ENCODE assay signal across 38 mouse cellular contexts in the genomic region with DNA sequence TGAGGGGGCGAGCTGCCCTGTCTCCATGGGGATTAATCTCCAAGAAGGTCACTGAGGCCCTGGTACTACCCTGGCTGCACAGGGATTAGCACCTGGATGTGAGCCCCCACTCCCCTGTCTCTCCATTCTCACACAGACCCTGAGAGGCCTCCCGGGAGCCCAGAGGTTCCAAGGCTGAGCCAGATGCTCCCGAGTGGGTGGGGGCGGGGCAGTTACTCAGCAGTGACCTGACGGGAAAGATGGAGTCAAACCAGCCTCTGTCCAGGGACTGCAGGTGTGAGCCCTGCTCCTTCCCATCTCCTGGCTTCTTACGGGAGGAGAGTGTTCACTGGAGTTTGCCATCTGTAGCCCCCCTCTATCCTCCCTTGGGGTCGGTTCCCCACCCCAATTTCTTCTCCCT. TPM values are rescaled to one million over a fixed set of nuclear protein-coding genes. Genes with fewer than 3 reads are reported as not detected.
DNase-seq lines count a peak whose midpoint lies in the region; ATAC-seq lines count a peak whose summit lies in the region.
"Had no signal": no experiment of that assay in that cellular context is flagged by ENCODE, and none has a peak within 500 bp of the region (broad histone marks: within the 10 kb centered on the region; RNA-seq: fewer than 3 reads in every experiment).

No protein-coding gene starts in this region.

- no peak overlapping the region for H3K9ac ChIP-seq in midbrain, embryonic 14.5 days (replicated peaks; ENCODE audit: low read length)
- no peak overlapping the region for H3K9ac ChIP-seq in midbrain, embryonic 15.5 days
- H3K9ac ChIP-seq: embryonic facial prominence, embryonic 13.5 days; heart, embryonic 15.5 days; hindbrain, embryonic 12.5 days; kidney, embryonic 15.5 days; limb, embryonic 15.5 days; liver, embryonic 13.5 days had no signal

- H3K27me3 ChIP-seq in midbrain, embryonic 14.5 days (ENCODE audit: control insufficient read depth, insufficient read depth, low read length), result peaks cover 63% of the 10 kb centered on the region
- H3K27me3 ChIP-seq in midbrain, embryonic 15.5 days (replicated peaks), result peaks cover 85% of the 10 kb centered on the region
- H3K27me3 ChIP-seq in limb, embryonic 10.5 days (ENCODE audit: low read depth, poor library complexity, severe bottlenecking), result peaks cover 100% of the 10 kb centered on the region

- H3K9me3 ChIP-seq in midbrain, embryonic 14.5 days (ENCODE audit: control insufficient read depth, low read length), result no peaks in the 10 kb centered on the region
- no peaks in the 10 kb centered on the region for H3K9me3 ChIP-seq in midbrain, embryonic 15.5 days
- no peaks in the 10 kb centered on the region for H3K9me3 ChIP-seq in limb, embryonic 10.5 days (replicated peaks)
- H3K9me3 ChIP-seq: embryonic facial prominence, embryonic 13.5 days; heart, embryonic 10.5 days; heart, embryonic 15.5 days; hindbrain, embryonic 12.5 days; kidney, embryonic 15.5 days; limb, embryonic 15.5 days; liver, embryonic 13.5 days; megakaryocyte, embryonic 14.5 days had no signal

- H3K4me1 ChIP-seq in midbrain, embryonic 14.5 days (ENCODE audit: control insufficient read depth, insufficient read depth, low read length), result peaks cover 11% of the 10 kb centered on the region
- H3K4me1 ChIP-seq in midbrain, embryonic 15.5 days, result peaks cover 19% of the 10 kb centered on the region
- H3K4me1 ChIP-seq in limb, embryonic 10.5 days, result peaks cover 34% of the 10 kb centered on the region

- intact Hi-C loops in heart, postnatal 36 days (cut with DNase I), result no loop called here

- no peak overlapping the region for H3K4me2 ChIP-seq in midbrain, embryonic 14.5 days (ENCODE audit: low read length)
- no peak overlapping the region for H3K4me2 ChIP-seq in midbrain, embryonic 15.5 days
- H3K4me2 ChIP-seq: embryonic facial prominence, embryonic 13.5 days; heart, embryonic 15.5 days; hindbrain, embryonic 12.5 days; kidney, embryonic 15.5 days; limb, embryonic 15.5 days; liver, embryonic 13.5 days had no signal

- peak; percentile 30 for DNase-seq in embryo, embryonic 11 days
- no peak for DNase-seq in embryo, embryonic 10 days (ENCODE audit: low spot score)
- DNase-seq in midbrain, embryonic 14.5 days, result peak; percentile 14
- peak; percentile 37 for DNase-seq in limb, embryonic 10.5 days (ENCODE audit: low spot score)
- no peak for DNase-seq in heart, postnatal 36 days
- no peak for DNase-seq in T-cell, adult 2 months (ENCODE audit: low spot score)
- DNase-seq: adrenal gland, adult 8-10 months; cerebellum, adult 11 months; cerebellum, adult 9-11 months; gastrocnemius, postnatal 25 days; heart, adult 11 months; kidney, adult 18-20 months; kidney, postnatal 25 days; liver, embryonic 13.5 days; lung, adult 18-20 months; lung, postnatal 4 days; spleen, adult 18-20 months; thymus, postnatal 25 days had no signal

- no peak for ATAC-seq in midbrain, embryonic 14.5 days (ENCODE audit: low FRiP score, low TSS enrichment)
- ATAC-seq in midbrain, embryonic 15.5 days (replicated peaks), result no peak
- ATAC-seq: lung, postnatal 0 days; midbrain, embryonic 16.5 days had no signal

- WGBS in midbrain, embryonic 14.5 days, result 2% methylated on average over 7 of the region's 7 CpGs
- WGBS in midbrain, embryonic 15.5 days, result 5% methylated on average over 7 of the region's 7 CpGs
- 4% methylated on average over 7 of the region's 7 CpGs for WGBS in limb, embryonic 10.5 days

- no peaks in the 10 kb centered on the region for H3K36me3 ChIP-seq in midbrain, embryonic 14.5 days (ENCODE audit: control insufficient read depth, insufficient read depth, low read length)
- H3K36me3 ChIP-seq in midbrain, embryonic 15.5 days (replicated peaks), result no peaks in the 10 kb centered on the region
- no peaks in the 10 kb centered on the region for H3K36me3 ChIP-seq in limb, embryonic 10.5 days
- H3K36me3 ChIP-seq: embryonic facial prominence, embryonic 13.5 days; heart, embryonic 10.5 days; heart, embryonic 15.5 days; hindbrain, embryonic 12.5 days; kidney, embryonic 15.5 days; limb, embryonic 15.5 days; liver, embryonic 13.5 days had no signal

- no peak overlapping the region for H3K4me3 ChIP-seq in midbrain, embryonic 14.5 days (replicated peaks; ENCODE audit: low read depth, low read length)
- no peak overlapping the region for H3K4me3 ChIP-seq in midbrain, embryonic 15.5 days
- no peak overlapping the region; the same call in 1 of the 2 replicates for H3K4me3 ChIP-seq in limb, embryonic 10.5 days
- H3K4me3 ChIP-seq: embryonic facial prominence, embryonic 13.5 days; erythroblast, embryonic 14.5 days; heart, embryonic 15.5 days; hindbrain, embryonic 12.5 days; kidney, embryonic 15.5 days; limb, embryonic 15.5 days; liver, embryonic 13.5 days; megakaryocyte, embryonic 14.5 days had no signal

- no peak overlapping the region for H3K27ac ChIP-seq in midbrain, embryonic 14.5 days (replicated peaks; ENCODE audit: low read depth, low read length)
- H3K27ac ChIP-seq in midbrain, embryonic 15.5 days, result no peak overlapping the region
- no peak overlapping the region for H3K27ac ChIP-seq in limb, embryonic 10.5 days
- H3K27ac ChIP-seq: embryonic facial prominence, embryonic 13.5 days; heart, embryonic 10.5 days; heart, embryonic 15.5 days; hindbrain, embryonic 12.5 days; kidney, embryonic 15.5 days; limb, embryonic 15.5 days; liver, embryonic 13.5 days had no signal

RNA-seq across cellular contexts. Expression of gene Cryba2, which starts 5.0 kb away (rescaled TPM):
- 0.77 TPM in 1 of 2 replicates, not detected in the other for polyA plus RNA-seq in midbrain, embryonic 14.5 days (2014; fragmentation: Nextera tagmentation; extraction: Ambion mirVana)
- 0.38 and 0.72 TPM in 2 replicates for polyA plus RNA-seq in midbrain, embryonic 15.5 days (2015; fragmentation: Nextera tagmentation; extraction: Ambion mirVana)
- not detected in 2 replicates for polyA plus RNA-seq in limb, embryonic 10.5 days (2016; fragmentation: Nextera tagmentation; extraction: Ambion mirVana)
- total RNA-seq in heart, postnatal 36 days (2021), result not detected
- total RNA-seq: gastrocnemius, adult 18-20 months; gastrocnemius, postnatal 25 days; heart, postnatal 25 days; neutrophil, adult 5-6 weeks had no signal
- polyA plus RNA-seq: embryonic facial prominence, embryonic 13.5 days; erythroblast, embryonic 14.5 days; forebrain, embryonic 14.5 days; heart, embryonic 10.5 days; heart, embryonic 15.5 days; kidney, embryonic 15.5 days; liver, embryonic 13.5 days; lung, postnatal 0 days; neural tube, embryonic 11.5 days had no signal

RNA-seq across cellular contexts. Expression of gene Fev, which starts 12.8 kb away (rescaled TPM):
- polyA plus RNA-seq in midbrain, embryonic 14.5 days (2014; fragmentation: Nextera tagmentation; extraction: Ambion mirVana), result 3.0 and 3.3 TPM in 2 replicates
- polyA plus RNA-seq in midbrain, embryonic 15.5 days (2015; fragmentation: Nextera tagmentation; extraction: Ambion mirVana), result 1.8 TPM in 2 replicates
- polyA plus RNA-seq in limb, embryonic 10.5 days (2016; fragmentation: Nextera tagmentation; extraction: Ambion mirVana), result not detected in 2 replicates
- total RNA-seq in heart, postnatal 36 days (2021), result not detected
- total RNA-seq: gastrocnemius, adult 18-20 months; gastrocnemius, postnatal 25 days; heart, postnatal 25 days; layer of hippocampus, adult 18-20 months; layer of hippocampus, postnatal 10 days; left cerebral cortex, adult 18-20 months; left cerebral cortex, postnatal 14 days; neutrophil, adult 5-6 weeks had no signal
- polyA plus RNA-seq: embryonic facial prominence, embryonic 13.5 days; erythroblast, embryonic 14.5 days; forebrain, embryonic 14.5 days; lung, postnatal 0 days; neural tube, embryonic 11.5 days had no signal

RNA-seq across cellular contexts. Expression of gene Cfap65, which starts 37.4 kb away (rescaled TPM):
- polyA plus RNA-seq in midbrain, embryonic 14.5 days (2014; fragmentation: Nextera tagmentation; extraction: Ambion mirVana), result 0.13 and 0.34 TPM in 2 replicates
- 0.90 and 0.93 TPM in 2 replicates for polyA plus RNA-seq in midbrain, embryonic 15.5 days (2015; fragmentation: Nextera tagmentation; extraction: Ambion mirVana)
- polyA plus RNA-seq in limb, embryonic 10.5 days (2016; fragmentation: Nextera tagmentation; extraction: Ambion mirVana), result not detected in 2 replicates
- not detected for total RNA-seq in heart, postnatal 36 days (2021)
- total RNA-seq: gastrocnemius, adult 18-20 months; gastrocnemius, postnatal 25 days; heart, postnatal 25 days; neutrophil, adult 5-6 weeks had no signal
- polyA plus RNA-seq: embryonic facial prominence, embryonic 13.5 days; erythroblast, embryonic 14.5 days; heart, embryonic 10.5 days; heart, embryonic 15.5 days; limb, embryonic 15.5 days; liver, embryonic 13.5 days had no signal

RNA-seq across cellular contexts. Expression of gene Cdk5r2, which starts 43.2 kb away (rescaled TPM):
- 16.5 and 29.9 TPM in 2 replicates for polyA plus RNA-seq in midbrain, embryonic 14.5 days (2014; fragmentation: Nextera tagmentation; extraction: Ambion mirVana)
- polyA plus RNA-seq in midbrain, embryonic 15.5 days (2015; fragmentation: Nextera tagmentation; extraction: Ambion mirVana), result 9.1 and 9.7 TPM in 2 replicates
- not detected in 2 replicates for polyA plus RNA-seq in limb, embryonic 10.5 days (2016; fragmentation: Nextera tagmentation; extraction: Ambion mirVana)
- not detected for total RNA-seq in heart, postnatal 36 days (2021)
- total RNA-seq: gastrocnemius, adult 18-20 months; gastrocnemius, postnatal 25 days; heart, postnatal 25 days; neutrophil, adult 5-6 weeks had no signal
- polyA plus RNA-seq: erythroblast, embryonic 14.5 days; heart, embryonic 10.5 days; heart, embryonic 15.5 days; limb, embryonic 15.5 days; liver, embryonic 13.5 days; lung, postnatal 0 days had no signal

RNA-seq across cellular contexts. Expression of gene Ihh, which starts 53.5 kb away (rescaled TPM):
- 0.16 TPM in 1 of 2 replicates, not detected in the other for polyA plus RNA-seq in midbrain, embryonic 14.5 days (2014; fragmentation: Nextera tagmentation; extraction: Ambion mirVana)
- 0.10 and 0.11 TPM in 2 replicates for polyA plus RNA-seq in midbrain, embryonic 15.5 days (2015; fragmentation: Nextera tagmentation; extraction: Ambion mirVana)
- 0.08 and 0.11 TPM in 2 replicates for polyA plus RNA-seq in limb, embryonic 10.5 days (2016; fragmentation: Nextera tagmentation; extraction: Ambion mirVana)
- total RNA-seq in heart, postnatal 36 days (2021), result under 1 TPM in 1 of 2 experiments, not detected in 1; 0.14 TPM
- total RNA-seq: neutrophil, adult 5-6 weeks had no signal
- polyA plus RNA-seq: neural tube, embryonic 11.5 days had no signal

Comparison
In these comparisons a context has a peak if more than half of its experiments do, and no peak if none do; other contexts are left out.
1. DNase-seq: peak in embryo, embryonic 11 days (single experiment), midbrain, embryonic 14.5 days (single experiment) and limb, embryonic 10.5 days (single experiment); none in embryo, embryonic 10 days (single experiment), heart, postnatal 36 days (0 of 2) and T-cell, adult 2 months (single experiment).